Mouse (Mus musculus) forebrain, embryonic 11.5 days (tissue): ENCODE measurements around the gene Efnb3. TPM values are rescaled to one million over a fixed set of nuclear protein-coding genes. Genes with fewer than 3 reads are reported as not detected.

Experiments
- ATAC-seq: fragments of 200-750 bp; cut with Nextera tagmentation; replicated peaks from 2 replicates; pipeline ENCODE4 v1.8.0; 2017; ENCODE audit warnings: moderate TSS enrichment; ENCODE audit not compliant: low FRiP score
- DNase-seq: peaks from one replicate; pipeline ENCODE4 v3.0.0-alpha.2; 2017; ENCODE audit warnings: low spot score
- H3K27ac ChIP-seq: fragments of 300-500 bp; sonication (generic); 2 replicates; pipeline ENCODE4 v1.5.1; 2014; ENCODE audit warnings: low read depth, low read length
- H3K27me3 ChIP-seq: fragments of 300-500 bp; sonication (generic); 2 replicates; pipeline ENCODE4 v1.6.1; 2014; ENCODE audit warnings: mild to moderate bottlenecking, low read length, mixed read lengths; ENCODE audit not compliant: control insufficient read depth, insufficient read depth
- H3K36me3 ChIP-seq: fragments of 300-500 bp; sonication (generic); 2 replicates; pipeline ENCODE4 v1.6.1; 2014; ENCODE audit warnings: mild to moderate bottlenecking, low read length, moderate library complexity, mixed read lengths; ENCODE audit not compliant: control insufficient read depth, insufficient read depth
- H3K4me1 ChIP-seq: fragments of 300-500 bp; sonication (generic); replicated peaks from 2 replicates; pipeline ENCODE4 v1.6.1; 2014; ENCODE audit warnings: low read length, mixed read lengths; ENCODE audit not compliant: control insufficient read depth, insufficient read depth
- H3K4me2 ChIP-seq: fragments of 300-500 bp; sonication (generic); 2 replicates; pipeline ENCODE4 v1.6.1; 2014; ENCODE audit warnings: low read depth, mild to moderate bottlenecking, low read length, moderate library complexity, mixed read lengths; ENCODE audit not compliant: severe bottlenecking
- H3K4me3 ChIP-seq: fragments of 300-500 bp; sonication (generic); 2 replicates; pipeline ENCODE4 v1.5.1; 2014; ENCODE audit warnings: low read depth, low read length
- H3K9ac ChIP-seq: fragments of 300-500 bp; sonication (generic); 2 replicates; pipeline ENCODE4 v1.6.1; 2014; ENCODE audit warnings: low read length
- H3K9me3 ChIP-seq: fragments of 300-500 bp; sonication (generic); 2 replicates; pipeline ENCODE4 v1.6.1; 2016; ENCODE audit warnings: low read length, mixed read lengths; ENCODE audit not compliant: control insufficient read depth
- WGBS: fragments of 180-500 bp; shearing (Covaris S2); extraction: QIAGEN DNeasy Blood & Tissue Kit; methylation state at CpG from one replicate; pipeline ENCODE4 v1.1.7; 2014; 5-methylcytosine and 5-hydroxymethylcytosine counted together
- polyA plus RNA-seq: library from polyadenylated mRNA; unstranded; fragments of >200 nt; fragmentation: Nextera tagmentation; extraction: Ambion mirVana; gene quantifications from 2 replicates; pipeline ENCODE4 v1.2.1, GENCODE M21; 2014

Gene Efnb3
- 13.1 and 14.9 TPM in 2 replicates for polyA plus RNA-seq

- no peaks in the 10 kb centered on the region for H3K27me3 ChIP-seq
- peak within 1 kb of the TSS; percentile 68 for H3K4me3 ChIP-seq
- no peaks in the 10 kb centered on the region for H3K9me3 ChIP-seq
- H3K4me1 ChIP-seq: peaks cover 47% of the 10 kb centered on the region
- ATAC-seq: peak; percentile 40; the same call in 1 of the 2 replicates
- under 1% methylated on average over 59 of the region's 59 CpGs for WGBS
- peak within 1 kb of the TSS; percentile 73 for H3K27ac ChIP-seq
- H3K36me3 ChIP-seq: no peaks in the 10 kb centered on the region
- peak within 1 kb of the TSS; percentile 100 for H3K4me2 ChIP-seq
- DNase-seq: peak; percentile 84
- H3K9ac ChIP-seq: peak within 1 kb of the TSS; percentile 90
Observed at GRCm38 (mm10) chr11:69559851-69560765, at the start of gene Efnb3. TSS of gene Efnb3 (minus strand) at chr11:69560205.

GRCm38 (mm10) chr11:69609416-69609815, 49.4 kb upstream of the Efnb3 start:
- DNase-seq (no peak), ATAC-seq (no peak)
- Histone ChIP-seq H3K4me1 (peaks cover 7% of the 10 kb centered on the region; the same call in 1 of the 2 replicates), H3K27me3 (peaks cover 5% of the 10 kb centered on the region), H3K36me3 (no peaks in the 10 kb centered on the region), H3K4me3 (no peak overlapping the region), H3K9ac (no peak overlapping the region), H3K9me3 (no peaks in the 10 kb centered on the region), H3K4me2 (no peak overlapping the region), H3K27ac (no peak overlapping the region)
- 64% methylated on average over 7 of the region's 7 CpGs for WGBS

GRCm38 (mm10) chr11:69608525-69608924, 48.5 kb upstream of the Efnb3 start:
- Histone ChIP-seq H3K4me1 (peaks cover 7% of the 10 kb centered on the region; the same call in 1 of the 2 replicates), H3K9ac (no peak overlapping the region), H3K27me3 (peaks cover 8% of the 10 kb centered on the region), H3K4me3 (no peak overlapping the region), H3K4me2 (no peak overlapping the region), H3K27ac (no peak overlapping the region), H3K36me3 (no peaks in the 10 kb centered on the region), H3K9me3 (no peaks in the 10 kb centered on the region)
- ATAC-seq (no peak), DNase-seq (no peak)
- WGBS: 82% methylated on average over 3 of the region's 3 CpGs

GRCm38 (mm10) chr11:69606832-69607231, 46.8 kb upstream of the Efnb3 start:
- DNase-seq (no peak), ATAC-seq (no peak)
- Histone ChIP-seq H3K9ac (no peak overlapping the region), H3K4me2 (no peak overlapping the region), H3K9me3 (no peaks in the 10 kb centered on the region), H3K4me3 (no peak overlapping the region), H3K36me3 (no peaks in the 10 kb centered on the region), H3K27me3 (peaks cover 8% of the 10 kb centered on the region), H3K27ac (no peak overlapping the region), H3K4me1 (peaks cover 7% of the 10 kb centered on the region; the same call in 1 of the 2 replicates)
- 86% methylated on average over 2 of the region's 2 CpGs for WGBS

GRCm38 (mm10) chr11:69606491-69606795, 46.4 kb upstream of the Efnb3 start:
- Histone ChIP-seq H3K27me3 (peaks cover 8% of the 10 kb centered on the region), H3K36me3 (no peaks in the 10 kb centered on the region), H3K9ac (peak overlapping the region; percentile 52), H3K4me3 (peak overlapping the region; percentile 56; the same call in 1 of the 2 replicates), H3K9me3 (no peaks in the 10 kb centered on the region), H3K27ac (no peak overlapping the region), H3K4me2 (peak overlapping the region; percentile 100), H3K4me1 (peaks cover 7% of the 10 kb centered on the region; the same call in 1 of the 2 replicates)
- ATAC-seq (no peak), DNase-seq (no peak)
- whole genome bisulfite sequencing: 57% methylated on average over 2 of the region's 2 CpGs

- H3K4me3 ChIP-seq: peak within 1 kb of the TSS; percentile 56
- H3K9me3 ChIP-seq: no peaks in the 10 kb centered on the region
- peak; percentile 89 for DNase-seq
- peaks cover 7% of the 10 kb centered on the region; the same call in 1 of the 2 replicates for H3K4me1 ChIP-seq
- H3K9ac ChIP-seq: peak within 1 kb of the TSS; percentile 73
- WGBS: 1% methylated on average over 32 of the region's 32 CpGs
- H3K27ac ChIP-seq: no peak within 1 kb of the TSS
- peak within 1 kb of the TSS; percentile 100 for H3K4me2 ChIP-seq
- H3K36me3 ChIP-seq: no peaks in the 10 kb centered on the region
- peak; percentile 91 for ATAC-seq
- H3K27me3 ChIP-seq: peaks cover 8% of the 10 kb centered on the region
Observed at GRCm38 (mm10) chr11:69605726-69606490, 45.9 kb upstream of the Efnb3 start, which contains the start of gene Atp1b2. TSS of gene Atp1b2 (minus strand) at chr11:69605942.

DNA sequence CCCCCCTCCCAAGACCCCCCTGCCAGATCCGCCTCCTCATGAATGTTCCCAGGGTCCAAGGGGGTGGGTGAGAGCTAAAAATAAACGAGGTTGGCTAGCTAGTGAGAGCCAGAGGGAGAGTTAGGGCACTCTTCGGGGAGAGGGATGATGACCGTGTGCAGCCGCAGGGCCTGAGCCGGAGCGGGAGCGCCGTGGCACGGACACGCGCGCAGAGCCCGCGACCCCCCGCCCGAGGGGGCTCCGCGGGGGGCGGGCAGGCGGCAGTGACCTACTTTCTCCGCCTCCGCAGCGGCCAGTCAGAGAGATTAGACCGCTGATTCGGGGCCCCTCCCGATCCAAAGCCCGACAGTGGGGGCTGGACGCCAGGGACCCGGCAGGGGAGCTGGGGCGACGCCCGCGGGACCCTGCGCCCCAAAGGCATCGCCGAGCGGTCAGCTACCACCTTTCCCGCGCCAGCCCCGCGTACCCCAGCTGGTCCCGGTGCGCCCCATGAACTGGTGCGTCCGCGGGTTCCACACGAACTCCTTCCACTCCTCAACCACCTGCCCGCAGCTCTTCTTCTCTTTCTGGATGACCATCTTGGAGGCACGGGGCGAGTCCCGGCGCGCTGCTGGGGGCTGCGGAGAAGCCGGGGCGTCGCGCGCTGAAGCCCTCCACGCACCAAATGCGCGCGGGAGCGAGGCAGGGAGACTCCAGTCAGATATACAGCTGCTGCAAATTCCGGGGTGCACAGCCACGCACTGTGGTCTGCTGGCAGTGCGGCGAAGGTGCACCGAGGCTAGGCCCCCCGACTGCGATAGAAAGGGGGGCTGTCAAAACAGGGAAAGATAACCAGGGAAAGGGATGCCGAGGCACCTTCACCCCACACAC, 45.0 kb upstream of the Efnb3 start:
- ATAC-seq (peak; percentile 53; the same call in 1 of the 2 replicates), DNase-seq (peak; percentile 62)
- Histone ChIP-seq H3K9ac (peak overlapping the region; percentile 73), H3K27me3 (peaks cover 8% of the 10 kb centered on the region), H3K27ac (no peak overlapping the region), H3K4me3 (peak overlapping the region; percentile 56), H3K36me3 (no peaks in the 10 kb centered on the region), H3K4me2 (peak overlapping the region; percentile 100), H3K9me3 (no peaks in the 10 kb centered on the region), H3K4me1 (peaks cover 12% of the 10 kb centered on the region; the same call in 1 of the 2 replicates)
- WGBS: under 1% methylated on average over 61 of the region's 73 CpGs
